Comparison of ENCODE assay signal across 8 mouse cellular contexts in genomic region chr8:84970135-84970790, GRCm38 (mm10). TPM values are rescaled to one million over a fixed set of nuclear protein-coding genes. Genes with fewer than 3 reads are reported as not detected.
DNase-seq lines count a peak whose midpoint lies in the region; ATAC-seq and TF ChIP-seq lines count a peak whose summit lies in the region.

No protein-coding gene starts in this region.

- no peak for DNase-seq in lung, embryonic 14.5 days
- DNase-seq in lung, postnatal 25 days (ENCODE audit: low spot score): no peak
- peak; percentile 56 for DNase-seq in embryonic facial prominence, embryonic 10.5 days (ENCODE audit: low spot score)
- DNase-seq in hindbrain, embryonic 14.5 days (ENCODE audit: low spot score): no peak
- no peak for DNase-seq in right cerebral cortex, postnatal 4 days
- DNase-seq in left cerebral cortex, adult 11 months (ENCODE audit: low spot score): no peak

- H3K27ac ChIP-seq in lung, embryonic 14.5 days (ENCODE audit: low read depth): peak overlapping the region; percentile 91
- H3K27ac ChIP-seq in embryonic facial prominence, embryonic 10.5 days (replicated peaks): peak overlapping the region; percentile 97
- H3K27ac ChIP-seq in hindbrain, embryonic 14.5 days: peak overlapping the region; percentile 73
- peak overlapping the region; percentile 76 for H3K27ac ChIP-seq in midbrain, embryonic 12.5 days (replicated peaks)

- peak overlapping the region; percentile 67 for H3K4me3 ChIP-seq in lung, embryonic 14.5 days (ENCODE audit: low read depth, low read length)
- peak overlapping the region; percentile 80 for H3K4me3 ChIP-seq in embryonic facial prominence, embryonic 10.5 days
- H3K4me3 ChIP-seq in hindbrain, embryonic 14.5 days (replicated peaks; ENCODE audit: low read length): peak overlapping the region; percentile 60
- peak overlapping the region; percentile 80 for H3K4me3 ChIP-seq in midbrain, embryonic 12.5 days

- H3K9me3 ChIP-seq in lung, embryonic 14.5 days (ENCODE audit: low read depth, low read length): no peaks in the 10 kb centered on the region
- H3K9me3 ChIP-seq in embryonic facial prominence, embryonic 10.5 days: no peaks in the 10 kb centered on the region
- H3K9me3 ChIP-seq in hindbrain, embryonic 14.5 days (ENCODE audit: control insufficient read depth, low read length): no peaks in the 10 kb centered on the region
- H3K9me3 ChIP-seq in midbrain, embryonic 12.5 days: no peaks in the 10 kb centered on the region

- 5% methylated on average over 21 of the region's 21 CpGs for WGBS in lung, embryonic 14.5 days
- WGBS in embryonic facial prominence, embryonic 10.5 days: 12% methylated on average over 21 of the region's 21 CpGs
- WGBS in hindbrain, embryonic 14.5 days: 6% methylated on average over 21 of the region's 21 CpGs
- WGBS in midbrain, embryonic 12.5 days: 12% methylated on average over 21 of the region's 21 CpGs

- no peaks in the 10 kb centered on the region for H3K27me3 ChIP-seq in lung, embryonic 14.5 days (ENCODE audit: insufficient read depth, low read length)
- no peaks in the 10 kb centered on the region for H3K27me3 ChIP-seq in embryonic facial prominence, embryonic 10.5 days (replicated peaks; ENCODE audit: low read depth, poor library complexity, severe bottlenecking)
- no peaks in the 10 kb centered on the region for H3K27me3 ChIP-seq in hindbrain, embryonic 14.5 days (ENCODE audit: control insufficient read depth, insufficient read depth, low read length)
- no peaks in the 10 kb centered on the region for H3K27me3 ChIP-seq in midbrain, embryonic 12.5 days

- ATAC-seq in lung, embryonic 14.5 days (ENCODE audit: insufficient read depth): no peak
- ATAC-seq in hindbrain, embryonic 14.5 days (ENCODE audit: low FRiP score): no peak
- no peak for ATAC-seq in midbrain, embryonic 12.5 days (ENCODE audit: low FRiP score, low read depth)
- ATAC-seq in granulocyte monocyte progenitor cell, adult 5-6 weeks (replicated peaks; ENCODE audit: poor library complexity, severe bottlenecking): no peak

- peaks cover 49% of the 10 kb centered on the region for H3K36me3 ChIP-seq in lung, embryonic 14.5 days (ENCODE audit: insufficient read depth)
- peaks cover 49% of the 10 kb centered on the region for H3K36me3 ChIP-seq in embryonic facial prominence, embryonic 10.5 days (replicated peaks)
- peaks cover 46% of the 10 kb centered on the region for H3K36me3 ChIP-seq in hindbrain, embryonic 14.5 days (replicated peaks; ENCODE audit: control insufficient read depth, insufficient read depth)
- peaks cover 46% of the 10 kb centered on the region for H3K36me3 ChIP-seq in midbrain, embryonic 12.5 days

- peak overlapping the region; percentile 95 for H3K4me2 ChIP-seq in lung, embryonic 14.5 days
- H3K4me2 ChIP-seq in hindbrain, embryonic 14.5 days (replicated peaks): peak overlapping the region; percentile 90
- peak overlapping the region; percentile 97 for H3K4me2 ChIP-seq in midbrain, embryonic 12.5 days (replicated peaks)

- peaks cover 7% of the 10 kb centered on the region for H3K4me1 ChIP-seq in lung, embryonic 14.5 days (ENCODE audit: insufficient read depth)
- peaks cover 62% of the 10 kb centered on the region for H3K4me1 ChIP-seq in embryonic facial prominence, embryonic 10.5 days
- peaks cover 24% of the 10 kb centered on the region for H3K4me1 ChIP-seq in hindbrain, embryonic 14.5 days (replicated peaks; ENCODE audit: control insufficient read depth, insufficient read depth, low read length)
- H3K4me1 ChIP-seq in midbrain, embryonic 12.5 days: peaks cover 41% of the 10 kb centered on the region

- TF ChIP-seq CTCF in lung, embryonic 14.5 days (IDR thresholded peaks at IDR 0.05; ENCODE audit: low read depth): no peak

- peak overlapping the region; percentile 94 for H3K9ac ChIP-seq in lung, embryonic 14.5 days
- peak overlapping the region; percentile 93 for H3K9ac ChIP-seq in hindbrain, embryonic 14.5 days
- peak overlapping the region; percentile 93 for H3K9ac ChIP-seq in midbrain, embryonic 12.5 days (replicated peaks)

RNA-seq across cellular contexts. Expression of gene Rnaseh2a, which starts 0.7 kb away (rescaled TPM):
- 117 and 121 TPM in 2 replicates for polyA plus RNA-seq in lung, embryonic 14.5 days (2014; fragmentation: Nextera tagmentation; extraction: Ambion mirVana)
- polyA plus RNA-seq in embryonic facial prominence, embryonic 10.5 days (2016; fragmentation: Nextera tagmentation; extraction: Ambion mirVana): 147 and 148 TPM in 2 replicates
- polyA plus RNA-seq in hindbrain, embryonic 14.5 days (2014; fragmentation: Nextera tagmentation; extraction: Ambion mirVana): 47.8 and 48.4 TPM in 2 replicates
- 91.9 and 98.7 TPM in 2 replicates for polyA plus RNA-seq in midbrain, embryonic 12.5 days (2016; fragmentation: Nextera tagmentation; extraction: Ambion mirVana)
- total RNA-seq in granulocyte monocyte progenitor cell, adult 5-6 weeks (2014; fragmentation: Nextera tagmentation): 116 and 172 TPM in 2 replicates
- 91.3 and 148 TPM in 2 replicates for total RNA-seq in granulocyte monocyte progenitor cell, adult 5-6 weeks (2017)

RNA-seq across cellular contexts. Expression of gene Prdx2, which starts 0.9 kb away (rescaled TPM):
- 819 and 843 TPM in 2 replicates for polyA plus RNA-seq in lung, embryonic 14.5 days (2014; fragmentation: Nextera tagmentation; extraction: Ambion mirVana)
- 1,193 and 1,272 TPM in 2 replicates for polyA plus RNA-seq in embryonic facial prominence, embryonic 10.5 days (2016; fragmentation: Nextera tagmentation; extraction: Ambion mirVana)
- polyA plus RNA-seq in hindbrain, embryonic 14.5 days (2014; fragmentation: Nextera tagmentation; extraction: Ambion mirVana): 1,143 and 1,221 TPM in 2 replicates
- polyA plus RNA-seq in midbrain, embryonic 12.5 days (2016; fragmentation: Nextera tagmentation; extraction: Ambion mirVana): 1,292 and 1,309 TPM in 2 replicates
- total RNA-seq in granulocyte monocyte progenitor cell, adult 5-6 weeks (2014; fragmentation: Nextera tagmentation): 210 and 303 TPM in 2 replicates
- 360 and 421 TPM in 2 replicates for total RNA-seq in granulocyte monocyte progenitor cell, adult 5-6 weeks (2017)

RNA-seq across cellular contexts. Expression of gene Gm49661, which starts 1.0 kb away (rescaled TPM):
- polyA plus RNA-seq in lung, embryonic 14.5 days (2014; fragmentation: Nextera tagmentation; extraction: Ambion mirVana): not detected in 2 replicates
- not detected in 2 replicates for polyA plus RNA-seq in embryonic facial prominence, embryonic 10.5 days (2016; fragmentation: Nextera tagmentation; extraction: Ambion mirVana)
- polyA plus RNA-seq in hindbrain, embryonic 14.5 days (2014; fragmentation: Nextera tagmentation; extraction: Ambion mirVana): not detected in 2 replicates
- polyA plus RNA-seq in midbrain, embryonic 12.5 days (2016; fragmentation: Nextera tagmentation; extraction: Ambion mirVana): not detected in 2 replicates
- not detected in 2 replicates for total RNA-seq in granulocyte monocyte progenitor cell, adult 5-6 weeks (2014; fragmentation: Nextera tagmentation)
- total RNA-seq in granulocyte monocyte progenitor cell, adult 5-6 weeks (2017): not detected in 2 replicates

RNA-seq across cellular contexts. Expression of gene Junb, which starts 8.3 kb away (rescaled TPM):
- 12.8 and 15.4 TPM in 2 replicates for polyA plus RNA-seq in lung, embryonic 14.5 days (2014; fragmentation: Nextera tagmentation; extraction: Ambion mirVana)
- polyA plus RNA-seq in embryonic facial prominence, embryonic 10.5 days (2016; fragmentation: Nextera tagmentation; extraction: Ambion mirVana): 6.6 and 6.7 TPM in 2 replicates
- polyA plus RNA-seq in hindbrain, embryonic 14.5 days (2014; fragmentation: Nextera tagmentation; extraction: Ambion mirVana): 6.0 and 6.2 TPM in 2 replicates
- polyA plus RNA-seq in midbrain, embryonic 12.5 days (2016; fragmentation: Nextera tagmentation; extraction: Ambion mirVana): 6.0 and 6.5 TPM in 2 replicates
- total RNA-seq in granulocyte monocyte progenitor cell, adult 5-6 weeks (2014; fragmentation: Nextera tagmentation): 3.3 and 14.2 TPM in 2 replicates
- 39.6 and 46.0 TPM in 2 replicates for total RNA-seq in granulocyte monocyte progenitor cell, adult 5-6 weeks (2017)

RNA-seq across cellular contexts. Expression of gene Hook2, which starts 20.1 kb away (rescaled TPM):
- 15.2 and 18.0 TPM in 2 replicates for polyA plus RNA-seq in lung, embryonic 14.5 days (2014; fragmentation: Nextera tagmentation; extraction: Ambion mirVana)
- polyA plus RNA-seq in embryonic facial prominence, embryonic 10.5 days (2016; fragmentation: Nextera tagmentation; extraction: Ambion mirVana): 19.5 and 20.0 TPM in 2 replicates
- 24.6 and 27.3 TPM in 2 replicates for polyA plus RNA-seq in hindbrain, embryonic 14.5 days (2014; fragmentation: Nextera tagmentation; extraction: Ambion mirVana)
- 17.7 and 18.7 TPM in 2 replicates for polyA plus RNA-seq in midbrain, embryonic 12.5 days (2016; fragmentation: Nextera tagmentation; extraction: Ambion mirVana)
- 5.2 and 6.1 TPM in 2 replicates for total RNA-seq in granulocyte monocyte progenitor cell, adult 5-6 weeks (2014; fragmentation: Nextera tagmentation)
- total RNA-seq in granulocyte monocyte progenitor cell, adult 5-6 weeks (2017): 5.7 and 8.2 TPM in 2 replicates
